Mouse (Mus musculus): ENCODE results near the gene Wipf3.

Gene Wipf3

GRCm38 (mm10) chr6:54460915-54461671 lies 31.7 kb downstream of the Wipf3 start:
- ChIA-PET POLR2A (no interaction called here), CTCF (no interaction called here)

GRCm38 (mm10) chr6:54462766-54463165 lies 33.4 kb downstream of the Wipf3 start:
- CTCF ChIA-PET, result no interaction called here
- POLR2A ChIA-PET, result interaction anchor here in 2 of 4 experiments (0.5 to 0.6 kb wide), 2 partner anchors 131 to 672 kb away, joined by 3 to 8 read pairs; no protein-coding TSS in a partner anchor

- ChIA-PET POLR2A (no interaction called here), CTCF (no interaction called here)
Observed at GRCm38 (mm10) chr6:54463701-54464458, 34.5 kb downstream of the Wipf3 start.

- CTCF ChIA-PET, result no interaction called here
- POLR2A ChIA-PET, result no interaction called here
Observed at GRCm38 (mm10) chr6:54464926-54465325, 35.5 kb downstream of the Wipf3 start.

GRCm38 (mm10) chr6:54467371-54467770 lies 38.0 kb downstream of the Wipf3 start:
- ChIA-PET CTCF (no interaction called here), POLR2A (no interaction called here)

GRCm38 (mm10) chr6:54471866-54472265 lies 42.5 kb downstream of the Wipf3 start:
- POLR2A ChIA-PET, result interaction anchor here in 1 of 4 experiments (0.6 kb wide), 1 partner anchor 292 kb away, joined by 7 read pairs; no protein-coding TSS in a partner anchor
- CTCF ChIA-PET, result no interaction called here

- CTCF ChIA-PET, result no interaction called here
- POLR2A ChIA-PET, result interaction anchor here in 3 of 4 experiments (0.6 to 0.9 kb wide), 6 partner anchors 12 to 291 kb away, joined by 3 to 7 read pairs (median 4); no protein-coding TSS in a partner anchor
Observed at GRCm38 (mm10) chr6:54472846-54473715, 43.7 kb downstream of the Wipf3 start.

GRCm38 (mm10) chr6:54475926-54476667 lies 46.7 kb downstream of the Wipf3 start:
- POLR2A ChIA-PET, result interaction anchor here in 2 of 4 experiments (0.6 kb wide), 2 partner anchors 173 to 203 kb away, joined by 3 to 4 read pairs; no protein-coding TSS in a partner anchor
- CTCF ChIA-PET, result interaction anchor here in 3 of 4 experiments (0.5 to 0.6 kb wide), 3 partner anchors 9 to 301 kb away, joined by 3 to 5 read pairs (median 4); no protein-coding TSS in a partner anchor

- POLR2A ChIA-PET, result interaction anchor here in 1 of 4 experiments (0.6 kb wide), 1 partner anchor 577 kb away, joined by 3 read pairs; no protein-coding TSS in a partner anchor
- CTCF ChIA-PET, result interaction anchor here in 2 of 4 experiments (0.5 to 0.8 kb wide), 2 partner anchors 57 to 87 kb away, joined by 3 to 4 read pairs; no protein-coding TSS in a partner anchor
Observed at GRCm38 (mm10) chr6:54478646-54479324, 49.4 kb downstream of the Wipf3 start.

GRCm38 (mm10) chr6:54481390-54482112 lies 52.1 kb downstream of the Wipf3 start:
- POLR2A ChIA-PET, result no interaction called here
- CTCF ChIA-PET, result no interaction called here

- CTCF ChIA-PET, result interaction anchor here in 2 of 4 experiments (0.7 to 1.1 kb wide), 2 partner anchors 9 to 38 kb away, joined by 3 to 4 read pairs; no protein-coding TSS in a partner anchor
- POLR2A ChIA-PET, result interaction anchor here in 1 of 4 experiments (0.8 to 1.5 kb wide), 2 partner anchors 12 to 57 kb away, joined by 3 to 4 read pairs; no protein-coding TSS in a partner anchor
Observed at GRCm38 (mm10) chr6:54485000-54485399, 55.6 kb downstream of the Wipf3 start.

- CTCF ChIA-PET, result interaction anchor here in 2 of 4 experiments (0.7 to 1.1 kb wide), 2 partner anchors 10 to 39 kb away, joined by 3 to 4 read pairs; no protein-coding TSS in a partner anchor
- POLR2A ChIA-PET, result interaction anchor here in 1 of 4 experiments (0.8 to 1.5 kb wide), 4 partner anchors 13 to 61 kb away, joined by 3 to 4 read pairs (median 4); no protein-coding TSS in a partner anchor
Observed at GRCm38 (mm10) chr6:54485435-54485901, 56.1 kb downstream of the Wipf3 start.

- ChIA-PET CTCF (interaction anchor here in 1 of 4 experiments (1.1 kb wide), 1 partner anchor 39 kb away, joined by 3 read pairs; no protein-coding TSS in a partner anchor), POLR2A (interaction anchor here in 1 of 4 experiments (0.8 to 1.5 kb wide), 4 partner anchors 13 to 61 kb away, joined by 3 to 4 read pairs (median 4); no protein-coding TSS in a partner anchor)
Observed at GRCm38 (mm10) chr6:54485973-54486569, 56.7 kb downstream of the Wipf3 start.

GRCm38 (mm10) chr6:54491074-54491473 lies 61.7 kb downstream of the Wipf3 start:
- POLR2A ChIA-PET, result no interaction called here
- CTCF ChIA-PET, result no interaction called here

GRCm38 (mm10) chr6:54494097-54494496 lies 64.7 kb downstream of the Wipf3 start:
- ChIA-PET POLR2A (no interaction called here), CTCF (no interaction called here)

- POLR2A ChIA-PET, result no interaction called here
- CTCF ChIA-PET, result no interaction called here
Observed at GRCm38 (mm10) chr6:54494612-54495398, 65.4 kb downstream of the Wipf3 start.
